Mouse (Mus musculus) embryonic fibroblast, embryonic 13.5 days (primary cell): ENCODE measurements at regions not wholly inside any gene's neighbourhood (a gene's known extent, or its start where the extent isn't known, plus 50 kb on each side); places are given as distances from the start of the nearest gene placed in this dataset.

Experiments
- H3K27ac ChIP-seq: 2 replicates; pipeline ENCODE4 v1.5.1; 2012; ENCODE audit warnings: low read length, control low read depth, inconsistent platforms; ENCODE audit not compliant: insufficient read depth
- H3K4me1 ChIP-seq: 2 replicates; pipeline ENCODE4 v1.6.1; 2011; ENCODE audit warnings: low read length; ENCODE audit not compliant: control insufficient read depth, insufficient read depth
- H3K4me3 ChIP-seq: 2 replicates; pipeline ENCODE4 v1.5.1; 2011; ENCODE audit warnings: mild to moderate bottlenecking, control low read depth, low read length; ENCODE audit not compliant: insufficient read depth
- CTCF ChIP-seq: IDR thresholded peaks from 2 replicates; pipeline ENCODE4 v1.5.1; 2011; ENCODE audit warnings: mild to moderate bottlenecking, control low read depth, low read length, moderate library complexity, borderline replicate concordance; ENCODE audit not compliant: insufficient read depth
- POLR2A ChIP-seq: IDR thresholded peaks from 2 replicates; pipeline ENCODE4 v1.6.1; 2011; ENCODE audit warnings: low read depth, mild to moderate bottlenecking, control low read depth, low read length, moderate library complexity

GRCm38 (mm10) chr4:55808501-55808900 lies 276.2 kb upstream of the Klf4 start:
- Histone ChIP-seq H3K4me3 (no peak overlapping the region), H3K27ac (no peak overlapping the region), H3K4me1 (no peaks in the 10 kb centered on the region)
- TF ChIP-seq CTCF: no peak
- no peak for TF ChIP-seq POLR2A

- TF ChIP-seq CTCF: no peak
- no peak for TF ChIP-seq POLR2A
- Histone ChIP-seq H3K4me1 (no peaks in the 10 kb centered on the region), H3K27ac (no peak overlapping the region), H3K4me3 (no peak overlapping the region)
Observed at GRCm38 (mm10) chr4:55806799-55807198, 274.5 kb upstream of the Klf4 start.

DNA sequence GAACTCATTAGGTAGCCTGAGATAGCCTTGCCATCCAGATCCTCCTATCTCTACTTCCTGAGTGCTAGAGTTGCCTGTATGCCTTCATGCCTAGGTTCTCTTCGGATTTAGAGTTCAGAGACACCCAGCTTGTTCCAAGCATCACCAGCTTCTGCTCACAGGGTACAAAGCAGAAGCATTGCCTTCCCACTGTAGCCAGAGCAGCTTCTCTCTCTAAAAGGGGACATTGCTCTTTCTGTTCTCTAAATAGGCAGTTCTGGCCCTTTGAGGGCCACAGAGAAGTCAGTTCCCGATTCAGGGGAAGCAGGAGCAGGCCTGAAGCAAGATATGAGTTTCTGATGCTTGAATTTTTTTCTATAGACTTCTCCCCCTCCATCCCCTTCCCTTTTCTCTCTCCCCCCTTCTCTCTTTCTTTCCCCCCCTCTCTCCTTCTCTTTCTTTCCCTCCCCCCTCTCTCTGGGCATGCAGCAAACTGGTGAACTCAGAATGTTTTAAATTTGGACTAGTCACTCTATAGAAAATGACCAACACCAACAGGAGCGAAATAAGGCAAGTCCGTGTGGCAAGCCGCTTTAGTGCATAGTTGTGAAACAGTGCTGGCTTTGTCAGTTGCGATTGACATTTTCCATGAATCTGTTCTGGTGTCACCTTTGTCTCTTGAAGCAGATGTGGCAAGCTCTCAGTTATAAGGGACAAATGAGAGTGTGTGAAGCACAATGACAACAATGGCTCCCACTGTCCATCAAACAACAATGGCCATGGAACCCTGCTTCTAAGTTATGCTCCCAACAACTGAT lies 273.2 kb upstream of the Klf4 start:
- Histone ChIP-seq H3K4me1 (no peaks in the 10 kb centered on the region), H3K4me3 (no peak overlapping the region)

DNA sequence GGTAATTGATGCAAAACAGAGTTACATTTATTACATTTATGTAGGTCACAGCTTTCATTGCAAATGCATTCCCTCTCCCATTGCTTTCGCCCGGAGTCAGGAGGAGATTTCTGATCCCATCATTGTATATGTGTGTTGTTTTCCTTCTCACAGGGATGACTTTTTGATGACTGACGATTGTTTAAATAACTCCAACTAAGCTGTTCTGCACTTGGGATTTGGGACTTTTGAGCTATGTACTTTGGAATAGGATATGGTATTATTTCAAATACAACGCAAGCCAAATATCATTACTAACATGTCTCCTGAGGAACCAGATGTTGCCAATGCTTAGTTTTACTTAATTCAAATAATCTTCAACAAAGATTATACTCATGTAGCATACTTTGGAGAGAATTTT lies 269.8 kb upstream of the Klf4 start:
- no peak for TF ChIP-seq POLR2A
- TF ChIP-seq CTCF: no peak
- H3K27ac ChIP-seq: no peak overlapping the region
- no peak overlapping the region for H3K4me3 ChIP-seq

More for the DNA sequence above, 273.2 kb upstream of the Klf4 start:
- no peak for TF ChIP-seq CTCF
- TF ChIP-seq POLR2A: no peak
- H3K27ac ChIP-seq: no peak overlapping the region

GRCm38 (mm10) chr4:55798099-55798498 lies 265.8 kb upstream of the Klf4 start:
- H3K27ac ChIP-seq: no peak overlapping the region

More for the DNA sequence above, 269.8 kb upstream of the Klf4 start:
- no peaks in the 10 kb centered on the region for H3K4me1 ChIP-seq

DNA sequence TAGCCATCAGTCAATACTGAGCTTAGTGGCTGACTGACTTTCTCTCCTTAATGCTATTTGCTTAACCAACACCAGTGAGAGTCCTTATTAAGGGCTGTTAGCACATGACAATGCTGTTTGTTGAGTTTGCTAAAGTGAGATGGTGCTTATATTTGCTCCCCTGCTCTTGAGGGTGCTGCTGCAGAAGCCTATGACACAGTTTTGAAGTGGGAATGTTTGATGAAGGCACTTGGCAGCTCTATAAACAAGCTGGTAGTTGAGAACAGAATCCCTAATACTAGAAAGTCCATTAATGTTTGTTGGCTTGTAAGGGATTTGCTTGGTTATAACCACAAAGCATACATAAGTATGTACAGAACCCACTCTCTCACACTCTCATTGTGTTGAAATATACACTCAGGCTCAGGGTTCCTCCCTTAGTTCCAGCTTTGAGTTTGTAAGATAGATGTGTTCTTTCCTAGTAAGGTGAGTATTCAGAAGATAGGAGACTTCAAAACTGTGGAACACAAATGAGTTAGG lies 249.1 kb upstream of the Klf4 start:
- no peak overlapping the region for H3K27ac ChIP-seq
- H3K4me3 ChIP-seq: no peak overlapping the region
- TF ChIP-seq POLR2A (no peak), CTCF (no peak)
- no peaks in the 10 kb centered on the region for H3K4me1 ChIP-seq

More at GRCm38 (mm10) chr4:55798099-55798498, 265.8 kb upstream of the Klf4 start:
- Histone ChIP-seq H3K4me1 (no peaks in the 10 kb centered on the region), H3K4me3 (no peak overlapping the region)
- TF ChIP-seq POLR2A (no peak), CTCF (no peak)

DNA sequence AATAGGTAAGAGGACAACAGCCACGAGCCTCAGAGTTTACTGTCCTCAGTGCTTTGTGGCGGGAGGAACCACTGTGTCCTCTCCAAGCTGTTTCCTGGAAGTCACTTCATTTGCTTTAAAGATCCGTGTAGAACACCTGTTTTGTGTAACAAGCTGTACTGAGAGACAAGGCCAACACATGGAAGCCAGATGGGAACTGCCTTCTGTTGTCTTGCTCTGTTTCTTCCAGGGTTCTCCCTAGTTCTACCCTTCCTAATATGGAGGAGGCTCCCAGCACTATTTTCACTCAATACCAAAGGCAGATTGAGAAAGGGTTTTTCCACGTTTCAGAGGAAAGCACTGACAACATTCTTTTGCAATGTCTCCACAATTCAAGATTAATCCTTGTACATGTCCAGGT lies 247.3 kb upstream of the Klf4 start:
- H3K4me1 ChIP-seq: peaks cover 5% of the 10 kb centered on the region
- H3K27ac ChIP-seq: no peak overlapping the region
- TF ChIP-seq CTCF (no peak), POLR2A (no peak)
- H3K4me3 ChIP-seq: no peak overlapping the region

DNA sequence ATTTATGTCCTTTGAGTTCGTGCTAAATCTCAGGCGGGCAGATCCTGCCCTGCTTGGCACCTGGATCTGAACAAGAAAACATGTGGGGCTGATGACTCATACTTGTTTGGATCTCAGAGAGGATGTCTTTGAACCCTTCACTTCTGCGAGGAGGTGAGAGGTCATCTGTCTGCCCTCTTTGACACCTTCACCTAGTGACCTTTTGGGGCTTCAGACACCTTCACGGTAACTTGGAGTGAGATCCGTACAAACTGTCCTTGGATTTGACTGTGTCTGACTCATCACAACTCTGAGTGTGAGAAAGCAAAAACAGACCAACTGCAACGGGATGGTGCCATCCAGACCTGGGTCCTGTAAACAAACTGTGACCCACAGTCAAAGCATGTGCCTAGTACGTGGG lies 243.6 kb upstream of the Klf4 start:
- H3K4me1 ChIP-seq: peaks cover 5% of the 10 kb centered on the region
- no peak overlapping the region for H3K4me3 ChIP-seq
- no peak for TF ChIP-seq CTCF
- TF ChIP-seq POLR2A: no peak
- no peak overlapping the region for H3K27ac ChIP-seq

- no peak overlapping the region for H3K27ac ChIP-seq
- TF ChIP-seq POLR2A (no peak), CTCF (no peak)
- H3K4me3 ChIP-seq: no peak overlapping the region
- H3K4me1 ChIP-seq: peaks cover 5% of the 10 kb centered on the region
Observed at GRCm38 (mm10) chr4:55774571-55774970, 242.3 kb upstream of the Klf4 start.

DNA sequence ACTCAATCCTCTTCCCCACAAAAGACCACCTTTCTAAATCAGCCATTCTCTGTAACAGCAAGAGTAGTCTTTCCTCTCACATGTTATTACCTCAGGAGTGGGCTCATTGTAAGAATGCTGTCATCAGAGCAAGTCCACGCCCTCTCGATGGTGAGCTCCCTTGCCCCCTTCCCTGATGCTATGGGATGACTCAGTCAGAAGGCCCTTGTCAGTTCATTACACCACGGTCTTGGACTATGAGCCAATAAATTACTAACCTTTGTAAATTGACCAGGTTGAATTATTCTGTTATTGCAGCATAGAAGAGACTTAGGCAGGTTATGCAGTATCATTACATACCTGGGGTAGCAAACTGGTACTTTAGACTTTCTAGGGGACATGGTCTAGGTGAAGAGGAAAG lies 237.4 kb upstream of the Klf4 start:
- TF ChIP-seq POLR2A: no peak
- no peak for TF ChIP-seq CTCF
- no peak overlapping the region for H3K27ac ChIP-seq

More for the DNA sequence above, 237.4 kb upstream of the Klf4 start:
- Histone ChIP-seq H3K4me3 (no peak overlapping the region), H3K4me1 (no peaks in the 10 kb centered on the region; the same call in 1 of the 2 replicates)
